Mouse (Mus musculus): ENCODE data around the gene Pip5kl1. TPM values are rescaled to one million over a fixed set of nuclear protein-coding genes. Genes with fewer than 3 reads are reported as not detected.
A peak's percentile ranks its signal among the peaks of the same experiment; 100 is the strongest.

The Pip5kl1 gene
- total RNA-seq, 2 experiments from 2014 or later, result not detected

GRCm38 (mm10) chr2:32547380-32547779 is 27.2 kb upstream of the Pip5kl1 start:
- ATAC-seq (replicated peaks; ENCODE audit: poor library complexity, severe bottlenecking), result no peak

- ATAC-seq (replicated peaks; ENCODE audit: poor library complexity, severe bottlenecking), result peak; percentile 75
Measured at GRCm38 (mm10) chr2:32547964-32548739, 26.4 kb upstream of the Pip5kl1 start.

GRCm38 (mm10) chr2:32549171-32549570 is 25.4 kb upstream of the Pip5kl1 start:
- no peak for ATAC-seq (replicated peaks; ENCODE audit: poor library complexity, severe bottlenecking)

- ATAC-seq (replicated peaks; ENCODE audit: poor library complexity, severe bottlenecking), result peak; percentile 54
Measured at GRCm38 (mm10) chr2:32549764-32550163, 24.8 kb upstream of the Pip5kl1 start.

- no peak for ATAC-seq (replicated peaks; ENCODE audit: poor library complexity, severe bottlenecking)
Measured at GRCm38 (mm10) chr2:32551236-32551635, 23.4 kb upstream of the Pip5kl1 start.

- no peak for ATAC-seq (replicated peaks; ENCODE audit: poor library complexity, severe bottlenecking)
Measured at GRCm38 (mm10) chr2:32553592-32554148, 20.9 kb upstream of the Pip5kl1 start.

- ATAC-seq (replicated peaks; ENCODE audit: poor library complexity, severe bottlenecking), result no peak
Measured at GRCm38 (mm10) chr2:32555484-32555883, 19.1 kb upstream of the Pip5kl1 start.

- no peak for ATAC-seq (replicated peaks; ENCODE audit: poor library complexity, severe bottlenecking)
Measured at GRCm38 (mm10) chr2:32556019-32556418, 18.6 kb upstream of the Pip5kl1 start.

- no peak for ATAC-seq (replicated peaks; ENCODE audit: poor library complexity, severe bottlenecking)
Measured at GRCm38 (mm10) chr2:32559570-32559969, 15.0 kb upstream of the Pip5kl1 start.

GRCm38 (mm10) chr2:32566536-32567063 is 8.0 kb upstream of the Pip5kl1 start:
- ATAC-seq (replicated peaks; ENCODE audit: poor library complexity, severe bottlenecking), result peak; percentile 74

- ATAC-seq (replicated peaks; ENCODE audit: poor library complexity, severe bottlenecking), result no peak
Measured at GRCm38 (mm10) chr2:32568149-32568548, 6.4 kb upstream of the Pip5kl1 start.

GRCm38 (mm10) chr2:32568941-32569340 is 5.7 kb upstream of the Pip5kl1 start:
- no peak for ATAC-seq (replicated peaks; ENCODE audit: poor library complexity, severe bottlenecking)

GRCm38 (mm10) chr2:32570698-32571494 is 3.7 kb upstream of the Pip5kl1 start, which contains the start of gene Dpm2:
Gene Dpm2, plus strand, starts transcription at chr2:32570858.
- ATAC-seq (replicated peaks; ENCODE audit: poor library complexity, severe bottlenecking), result peak; percentile 82

- ATAC-seq (replicated peaks; ENCODE audit: poor library complexity, severe bottlenecking), result no peak
Measured at GRCm38 (mm10) chr2:32572196-32572595, 2.4 kb upstream of the Pip5kl1 start.

- 0 out of 2 replicates have a peak, but pooled peaks have one; percentile 24 for ATAC-seq (replicated peaks; ENCODE audit: poor library complexity, severe bottlenecking)
Measured at GRCm38 (mm10) chr2:32574901-32575585, 446 bp downstream of the Pip5kl1 start.

- peak; percentile 20; the same call in 1 of the 2 replicates for ATAC-seq (replicated peaks; ENCODE audit: poor library complexity, severe bottlenecking)
Measured at GRCm38 (mm10) chr2:32575586-32576160, 1.1 kb downstream of the Pip5kl1 start, which contains the start of gene 9430097D07Rik. Gene 9430097D07Rik, minus strand, starts transcription at chr2:32575684.

- no peak for ATAC-seq (replicated peaks; ENCODE audit: poor library complexity, severe bottlenecking)
Measured at GRCm38 (mm10) chr2:32576532-32576931, 1.9 kb downstream of the Pip5kl1 start.

GRCm38 (mm10) chr2:32578146-32579046 is 3.8 kb downstream of the Pip5kl1 start:
- ATAC-seq (replicated peaks; ENCODE audit: poor library complexity, severe bottlenecking), result no peak
